Mouse (Mus musculus): ENCODE data around the gene Olfr263.
"Not testable (repeated sequence)": the region's sequence is repeated elsewhere in the genome, so short reads cannot be mapped to it uniquely, and the experiment has no call there.

Gene Olfr263

GRCm38 (mm10) chr13:21129339-21129738 lies at the start of gene Olfr263:
TSS of gene Olfr263 (plus strand) at chr13:21129639.
- not testable (repeated sequence) for DNase-seq (ENCODE audit: low read depth, low spot score)

DNA sequence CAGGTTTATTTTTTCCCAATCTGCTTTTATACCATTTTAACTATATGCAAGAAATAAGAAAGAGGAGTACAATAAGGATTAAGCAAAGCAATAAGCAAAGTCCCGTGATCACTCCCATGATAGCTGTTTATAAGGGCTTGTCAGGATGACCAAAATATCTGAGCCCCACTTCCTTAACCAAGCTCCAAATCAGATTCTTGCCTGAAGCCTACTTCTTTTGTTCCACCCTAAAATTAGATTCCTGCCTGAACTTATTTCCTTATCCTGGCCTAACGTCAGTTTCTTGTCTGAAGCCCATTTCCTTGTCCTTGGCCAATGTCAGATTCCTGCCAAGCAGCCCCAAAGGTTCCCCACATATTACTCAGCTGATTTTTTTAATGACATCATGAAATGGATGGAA lies 46.8 kb upstream of the Olfr263 start:
- DNase-seq (ENCODE audit: low read depth, low spot score): no peak

- DNase-seq (ENCODE audit: low read depth, low spot score): no peak
These were observed 19.7 kb upstream of the Olfr263 start for GRCm38 (mm10) chr13:21109759-21110158.

DNA sequence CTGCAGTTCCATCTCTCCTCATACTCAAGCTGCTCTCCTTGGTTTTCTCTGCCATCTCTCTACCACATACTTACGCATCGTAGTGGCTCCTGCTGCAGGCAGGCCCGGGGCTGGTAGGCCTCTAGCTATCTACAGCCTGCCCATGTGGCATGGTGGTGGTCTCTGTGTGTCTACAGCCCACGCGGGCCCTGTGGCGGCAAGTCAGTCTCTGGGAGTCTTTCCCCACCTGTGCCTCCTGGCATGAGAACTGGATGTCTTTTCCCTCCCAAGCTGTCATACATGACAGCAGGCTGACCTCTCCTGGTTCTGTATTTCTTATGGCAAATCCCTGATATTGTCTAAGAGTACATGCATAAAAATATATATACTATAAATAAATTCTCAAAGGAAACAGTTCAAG lies 19.0 kb upstream of the Olfr263 start:
- no peak for DNase-seq (ENCODE audit: low read depth, low spot score)

GRCm38 (mm10) chr13:21111183-21111582 lies 18.3 kb upstream of the Olfr263 start, which contains the start of gene Olfr1369-ps1:
TSS of gene Olfr1369-ps1 (plus strand) at chr13:21111483.
- DNase-seq (ENCODE audit: low read depth, low spot score): not testable (repeated sequence)

- no peak for DNase-seq (ENCODE audit: low read depth, low spot score)
These were observed 15.3 kb upstream of the Olfr263 start for GRCm38 (mm10) chr13:21114121-21114520.

DNA sequence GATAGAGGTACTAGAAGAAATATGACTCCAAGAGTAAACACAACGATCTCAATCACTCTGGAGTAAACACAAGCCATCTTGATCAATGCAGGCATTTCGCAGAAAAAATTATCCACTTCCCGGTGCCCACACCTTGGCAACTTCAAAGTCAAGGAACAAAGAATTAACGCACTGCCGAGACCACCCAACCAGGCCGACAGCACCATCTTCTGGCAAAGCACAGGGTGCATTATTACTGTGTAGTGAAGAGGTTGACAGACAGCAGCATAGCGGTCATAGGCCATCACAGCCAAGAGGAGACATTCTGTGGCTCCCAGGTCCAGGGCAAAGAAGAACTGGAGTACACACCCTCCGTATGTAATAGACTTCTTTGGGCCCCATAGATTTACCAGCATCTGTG lies 13.0 kb downstream of the Olfr263 start:
- DNase-seq (ENCODE audit: low read depth, low spot score): no peak

DNA sequence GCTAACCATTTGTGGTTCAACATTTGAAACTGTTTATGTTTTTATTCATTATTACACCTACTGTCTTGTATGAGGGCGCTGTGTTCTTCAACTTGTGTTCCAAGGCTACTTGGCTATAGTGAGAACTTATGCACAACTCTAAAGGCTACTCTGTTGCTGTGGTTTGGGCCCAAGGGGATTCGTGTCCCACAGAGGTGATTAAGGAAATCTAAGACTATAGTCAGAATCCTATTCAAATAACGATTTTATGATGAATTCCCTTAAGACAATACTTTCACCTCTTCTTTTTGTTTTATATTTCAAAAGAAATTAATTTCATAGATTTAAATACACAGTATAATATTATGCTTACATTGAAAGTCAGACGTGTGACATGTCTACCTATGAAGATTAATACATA lies 16.3 kb downstream of the Olfr263 start, which contains the start of gene Olfr1368:
TSS of gene Olfr1368 (minus strand) at position 101 of the 400 bp plus-strand sequence.
- DNase-seq (ENCODE audit: low read depth, low spot score): no peak

DNA sequence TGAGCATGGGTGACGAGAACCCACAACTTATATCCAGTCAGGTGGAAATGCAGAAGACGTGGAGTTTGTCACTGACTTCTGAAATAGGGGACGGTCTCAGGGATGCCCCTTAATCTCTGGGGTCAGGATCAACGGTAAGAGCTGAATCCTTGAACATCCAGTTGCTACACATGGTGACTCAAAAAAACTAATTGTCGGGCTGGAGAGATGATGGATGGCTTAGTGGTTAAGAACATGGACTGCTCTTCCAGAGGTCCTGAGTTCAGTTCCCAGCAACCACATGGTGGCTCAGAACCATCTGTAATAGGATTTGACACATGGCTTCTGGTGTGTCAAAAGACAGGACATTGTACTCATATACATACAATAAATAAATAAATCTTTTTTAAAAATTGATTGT lies 26.4 kb downstream of the Olfr263 start:
- no peak for DNase-seq (ENCODE audit: low read depth, low spot score)

DNA sequence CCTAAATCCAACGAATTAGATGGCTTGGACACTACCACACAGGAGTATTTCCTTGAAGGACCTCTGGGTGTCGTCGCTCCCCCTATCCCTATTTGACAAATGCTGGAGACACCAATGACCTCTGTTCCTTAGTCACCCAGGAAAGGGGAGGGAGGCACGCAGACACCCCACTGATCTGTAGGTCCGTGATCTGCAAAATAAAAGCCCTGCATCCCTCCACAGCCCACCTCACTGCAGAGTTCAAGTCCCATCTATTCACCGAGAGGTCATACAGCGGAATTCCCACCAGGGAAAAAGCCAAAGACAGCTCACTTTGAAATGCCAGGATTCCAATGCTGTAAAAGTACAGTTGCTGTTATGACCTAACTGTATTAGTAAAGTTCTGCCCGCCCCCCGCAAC lies 28.6 kb downstream of the Olfr263 start:
- no peak for DNase-seq (ENCODE audit: low read depth, low spot score)

DNA sequence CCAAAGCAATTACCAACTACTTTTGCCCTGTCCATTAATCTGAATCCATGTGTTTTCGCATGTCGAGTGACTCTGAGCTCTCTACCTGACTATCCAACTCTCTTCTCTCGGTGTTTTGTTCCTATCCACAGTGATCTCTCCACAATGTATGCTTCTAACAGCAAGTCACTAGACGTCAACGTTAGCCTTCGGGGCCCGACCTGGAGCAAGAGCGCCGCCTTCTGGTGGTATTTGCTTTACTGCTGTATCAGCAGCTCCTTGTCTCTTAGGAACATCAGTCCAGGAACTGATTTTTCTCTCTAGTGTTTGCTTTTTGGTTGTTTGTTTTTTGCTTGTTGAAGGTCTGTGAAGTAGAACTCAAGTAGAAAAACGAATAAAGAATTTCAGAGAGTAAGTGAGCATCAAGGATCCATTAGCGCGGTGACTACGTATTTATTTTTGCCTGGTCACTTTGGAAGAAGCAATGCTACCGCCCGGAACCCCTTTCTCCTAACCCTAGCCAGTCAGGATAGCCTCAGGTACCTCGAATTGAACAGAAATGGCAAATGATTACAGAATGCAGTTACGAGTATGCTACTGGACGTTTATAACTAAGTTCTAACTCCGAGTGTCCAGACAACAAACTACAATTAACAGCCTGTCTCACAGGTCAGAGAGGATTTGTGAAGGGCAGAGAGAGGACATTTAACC lies 29.5 kb downstream of the Olfr263 start:
- peak; percentile 91 for DNase-seq (ENCODE audit: low read depth, low spot score)

DNA sequence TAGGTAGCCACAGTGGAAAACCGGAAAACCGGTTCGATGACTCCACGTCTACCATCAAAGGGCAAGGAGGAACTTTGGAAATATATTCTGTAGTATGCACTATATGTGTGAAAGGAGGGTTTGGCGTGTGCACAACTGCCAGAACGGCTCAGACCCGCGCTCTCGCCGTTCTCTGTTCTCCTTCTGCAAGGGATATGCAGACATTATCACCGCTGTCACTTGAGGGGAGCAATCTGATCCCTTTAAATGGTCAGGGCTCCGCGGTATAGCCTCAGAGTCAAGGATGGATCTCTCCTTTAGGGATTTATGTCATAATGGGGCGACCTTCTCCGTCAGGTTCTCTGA lies 30.0 kb downstream of the Olfr263 start:
- DNase-seq (ENCODE audit: low read depth, low spot score): no peak

- no peak for DNase-seq (ENCODE audit: low read depth, low spot score)
These were observed 30.6 kb downstream of the Olfr263 start for GRCm38 (mm10) chr13:21160041-21160511.

DNA sequence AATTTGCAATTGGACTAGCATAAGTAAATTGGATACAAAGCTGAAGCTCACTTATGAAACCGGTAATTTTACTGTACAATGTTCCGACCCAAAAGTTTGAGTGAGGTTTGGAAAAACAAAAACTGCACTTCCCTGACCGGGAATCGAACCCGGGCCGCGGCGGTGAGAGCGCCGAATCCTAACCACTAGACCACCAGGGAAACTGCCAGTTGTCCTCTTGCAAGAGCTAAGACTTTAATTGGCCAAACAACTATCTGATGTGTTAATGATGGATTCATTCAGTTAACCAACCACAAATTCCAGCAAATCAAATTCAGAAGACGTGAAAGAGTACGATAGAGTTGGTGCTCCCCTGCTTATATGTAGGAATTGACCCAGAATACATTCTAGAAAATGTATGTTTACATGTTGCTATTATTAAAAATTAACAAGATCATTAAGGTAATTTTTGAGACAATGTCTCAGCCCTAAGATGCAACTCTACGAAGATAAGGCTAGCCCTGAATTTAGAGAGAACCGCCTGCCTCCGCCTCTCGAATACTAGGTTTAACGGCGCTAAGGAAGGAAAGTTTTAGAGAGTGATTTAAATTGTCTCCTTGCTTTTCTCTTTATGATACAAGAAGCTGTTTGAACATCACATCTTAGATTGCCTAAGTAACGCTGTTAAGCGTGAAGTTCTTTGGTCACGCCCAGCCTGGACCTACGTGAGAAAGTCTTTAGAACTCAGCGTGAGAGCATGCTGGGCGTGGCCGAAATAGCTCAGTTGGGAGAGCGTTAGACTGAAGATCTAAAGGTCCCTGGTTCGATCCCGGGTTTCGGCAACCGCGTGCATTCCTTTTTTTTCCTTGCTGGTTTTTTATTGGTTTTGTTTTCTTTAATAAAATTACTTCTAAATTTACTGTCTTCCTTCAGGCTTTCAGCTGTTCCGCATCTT lies 31.5 kb downstream of the Olfr263 start:
- DNase-seq (ENCODE audit: low read depth, low spot score): peak; percentile 92

DNA sequence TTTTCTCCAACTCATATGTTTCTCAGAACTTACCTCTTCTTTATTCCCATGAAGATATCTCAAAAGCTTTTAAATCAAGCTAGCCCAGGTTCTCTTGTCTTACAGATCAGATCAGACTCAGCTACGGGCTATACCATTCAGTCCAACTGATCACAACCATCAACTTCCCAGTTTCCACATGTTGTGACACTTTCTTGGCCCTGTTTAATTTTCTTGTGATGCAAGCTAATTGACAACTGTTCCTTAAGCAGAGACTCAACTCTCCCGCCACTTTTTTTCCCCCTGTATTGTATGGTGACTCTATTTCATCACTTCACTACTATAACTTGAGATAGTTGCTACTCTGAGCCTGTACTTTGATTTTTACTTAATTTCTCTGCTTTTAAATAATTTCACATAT lies 32.2 kb downstream of the Olfr263 start:
- DNase-seq (ENCODE audit: low read depth, low spot score): no peak

DNA sequence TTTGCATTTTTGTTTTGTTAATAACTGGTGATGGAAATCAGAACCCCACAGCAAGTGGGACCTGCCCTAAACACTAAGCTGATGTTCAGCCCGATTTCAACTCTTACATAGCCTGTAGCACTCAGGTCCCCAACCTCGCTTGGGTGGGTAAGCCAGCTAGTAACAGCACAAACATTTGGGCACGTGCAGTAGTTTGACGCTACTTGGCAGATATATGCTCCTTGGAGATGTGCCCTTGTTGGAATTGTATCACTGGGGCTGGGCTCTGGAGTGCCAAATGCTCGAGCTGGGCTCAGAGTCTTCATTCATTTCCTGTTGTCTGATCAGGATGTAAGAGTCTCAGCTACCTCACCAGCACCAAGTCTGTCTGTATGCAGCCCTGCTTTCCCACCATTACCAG lies 33.2 kb downstream of the Olfr263 start:
- DNase-seq (ENCODE audit: low read depth, low spot score): no peak

GRCm38 (mm10) chr13:21166936-21167909 lies 37.8 kb downstream of the Olfr263 start:
- peak; percentile 87 for DNase-seq (ENCODE audit: low read depth, low spot score)

GRCm38 (mm10) chr13:21167910-21168300 lies 38.5 kb downstream of the Olfr263 start:
- DNase-seq (ENCODE audit: low read depth, low spot score): no peak

DNA sequence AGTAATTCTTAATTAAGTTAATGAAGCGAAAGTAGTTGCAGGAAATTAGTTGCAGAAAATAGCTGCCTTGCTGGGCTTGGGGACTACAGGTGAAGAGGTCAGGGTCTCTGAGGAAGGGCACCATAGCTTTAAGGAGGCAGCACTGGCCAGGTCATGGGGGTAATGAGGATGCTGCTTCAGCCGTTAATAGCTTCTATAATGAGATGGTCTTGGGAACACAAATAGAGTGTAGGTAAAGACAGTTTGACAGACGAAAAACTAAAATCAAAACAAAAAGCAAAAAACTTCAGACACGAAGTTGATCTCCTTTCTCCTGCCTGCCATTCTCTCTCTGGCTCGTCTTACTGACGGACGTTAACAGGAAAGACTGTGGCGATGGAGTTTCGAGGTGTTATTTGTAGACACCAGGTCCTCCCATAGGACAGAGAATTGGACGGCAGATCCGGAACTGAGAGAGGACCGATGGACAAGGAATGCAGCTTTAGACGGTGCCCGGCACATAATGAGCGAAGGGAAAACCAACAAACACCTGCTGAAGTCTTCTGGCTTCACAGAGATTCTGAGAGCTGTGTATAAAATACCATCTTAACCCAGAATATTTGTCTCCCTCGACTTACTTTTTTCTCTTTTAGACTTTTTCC lies 39.1 kb downstream of the Olfr263 start:
- no peak for DNase-seq (ENCODE audit: low read depth, low spot score)

- no peak for DNase-seq (ENCODE audit: low read depth, low spot score)
These were observed 39.8 kb downstream of the Olfr263 start for GRCm38 (mm10) chr13:21169121-21169656.
